Mouse (Mus musculus) macrophage (primary cell): ENCODE results near the gene Slc4a1. TPM values are rescaled to one million over a fixed set of nuclear protein-coding genes. Genes with fewer than 3 reads are reported as not detected.
A peak's percentile ranks its signal among the peaks of the same experiment; 100 is the strongest.

Experiments
- H3K27ac ChIP-seq: fragments of 350-480 bp; formaldehyde crosslinking; 2 replicates; pipeline ENCODE4 v1.9.0; 2021
- H3K36me3 ChIP-seq: fragments of 350-480 bp; formaldehyde crosslinking; 2 replicates; pipeline ENCODE4 v1.9.0; 2021; ENCODE audit errors: inconsistent target
- H3K4me3 ChIP-seq: fragments of 350-480 bp; formaldehyde crosslinking; 2 replicates; pipeline ENCODE4 v1.9.0; 2021; ENCODE audit errors: inconsistent target
- H3K79me2 ChIP-seq: fragments of 350-480 bp; formaldehyde crosslinking; 2 replicates; pipeline ENCODE4 v1.9.0; 2021; ENCODE audit errors: inconsistent target
- WGBS: methylation state at CpG from one replicate; pipeline ENCODE4 v1.1.7; 2026; ENCODE audit warnings: inconsistent platforms; ENCODE audit not compliant: missing documents; 5-methylcytosine and 5-hydroxymethylcytosine counted together
- polyA plus RNA-seq: library from polyadenylated mRNA; stranded (reverse); fragments of 250-400 nt; gene quantifications from 3 replicates; pipeline ENCODE4 v1.2.4, GENCODE M21; 2018; ENCODE audit warnings: inconsistent platforms

Gene Slc4a1
- polyA plus RNA-seq, 1 experiment from 2014 or later, result not detected

GRCm38 (mm10) chr11:102338561-102338960, 27.4 kb downstream of the Slc4a1 start:
- Histone ChIP-seq H3K27ac (no peak overlapping the region), H3K79me2 (no peaks in the 10 kb centered on the region), H3K36me3 (no peaks in the 10 kb centered on the region), H3K4me3 (no peak overlapping the region)
- 2% methylated on average over 3 of the region's 3 CpGs for WGBS

DNA sequence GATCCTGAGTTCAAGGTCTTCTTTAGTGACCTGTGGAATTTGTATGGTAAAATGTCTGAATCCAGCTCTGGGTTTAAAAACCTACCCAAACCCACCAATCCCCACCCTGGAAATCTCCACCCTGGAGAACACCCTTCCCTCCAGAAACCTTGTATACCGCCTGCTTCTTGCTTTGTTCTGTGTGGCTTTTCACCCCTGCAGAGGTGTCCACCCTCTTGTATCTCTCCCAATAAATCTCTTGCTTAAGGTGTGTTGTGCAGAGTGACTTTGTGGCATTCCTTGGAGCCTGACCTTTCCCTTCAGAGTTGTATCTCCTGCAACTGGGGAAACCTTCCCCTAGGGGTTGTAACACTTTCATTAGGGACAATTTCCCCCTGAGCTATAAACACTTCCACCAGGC, 28.1 kb downstream of the Slc4a1 start:
- no peaks in the 10 kb centered on the region for H3K36me3 ChIP-seq
- 91% methylated on average over 1 of the region's 1 CpGs for WGBS
- H3K4me3 ChIP-seq, result no peak overlapping the region
- no peaks in the 10 kb centered on the region for H3K79me2 ChIP-seq
- no peak overlapping the region for H3K27ac ChIP-seq

- no peak overlapping the region for H3K27ac ChIP-seq
- 63% methylated on average over 1 of the region's 1 CpGs for WGBS
- H3K36me3 ChIP-seq, result no peaks in the 10 kb centered on the region
- no peak overlapping the region for H3K4me3 ChIP-seq
- no peaks in the 10 kb centered on the region for H3K79me2 ChIP-seq
These were observed 29.8 kb downstream of the Slc4a1 start for GRCm38 (mm10) chr11:102336191-102336590.

DNA sequence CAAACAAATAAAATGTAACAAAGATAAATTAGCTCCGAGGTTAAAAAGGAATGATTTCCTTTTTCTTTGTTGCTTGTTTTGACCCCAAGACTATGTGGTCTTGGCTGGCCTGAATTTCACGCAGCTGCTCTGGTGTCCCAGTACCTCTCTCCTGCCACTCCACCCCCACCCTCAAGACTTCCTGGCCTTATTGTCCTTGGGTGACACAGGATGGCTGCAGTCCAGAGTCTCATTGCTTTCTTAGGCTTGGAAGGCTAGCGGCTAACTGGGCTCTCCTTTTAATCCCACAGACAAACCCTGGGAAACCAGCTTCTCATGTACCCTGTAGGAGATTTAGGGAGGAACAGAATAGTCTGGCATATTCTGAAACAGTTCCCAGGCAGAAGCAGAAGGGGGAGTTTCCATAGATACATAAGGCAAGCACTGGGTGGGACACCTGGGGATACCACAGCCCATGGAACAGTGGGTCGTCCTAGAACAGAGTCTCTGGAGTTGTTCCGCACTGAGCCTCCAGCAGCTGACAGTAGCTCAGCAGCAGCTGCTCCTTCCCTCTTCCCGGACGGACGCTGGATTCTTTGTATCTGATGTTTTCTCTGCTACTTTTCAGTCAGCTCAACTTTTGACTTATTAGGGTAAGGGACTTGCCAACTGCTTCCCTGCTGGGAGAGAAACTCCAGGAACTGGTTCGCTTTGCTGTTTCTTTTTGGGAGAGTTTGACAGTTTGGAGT, 30.9 kb downstream of the Slc4a1 start:
- 69% methylated on average over 9 of the region's 9 CpGs for WGBS
- Histone ChIP-seq H3K36me3 (no peaks in the 10 kb centered on the region), H3K27ac (no peak overlapping the region), H3K4me3 (no peak overlapping the region), H3K79me2 (no peaks in the 10 kb centered on the region)

- H3K4me3 ChIP-seq, result no peak overlapping the region
- WGBS, result 78% methylated on average over 4 of the region's 4 CpGs
- no peaks in the 10 kb centered on the region for H3K79me2 ChIP-seq
- no peaks in the 10 kb centered on the region for H3K36me3 ChIP-seq
- H3K27ac ChIP-seq, result no peak overlapping the region
These were observed 32.0 kb downstream of the Slc4a1 start for GRCm38 (mm10) chr11:102334010-102334409.

- Histone ChIP-seq H3K4me3 (no peak overlapping the region), H3K27ac (no peak overlapping the region), H3K36me3 (no peaks in the 10 kb centered on the region), H3K79me2 (no peaks in the 10 kb centered on the region)
These were observed 32.9 kb downstream of the Slc4a1 start for GRCm38 (mm10) chr11:102333061-102333460.

- Histone ChIP-seq H3K79me2 (no peaks in the 10 kb centered on the region), H3K4me3 (no peak overlapping the region), H3K27ac (no peak overlapping the region), H3K36me3 (no peaks in the 10 kb centered on the region)
- WGBS, result 76% methylated on average over 3 of the region's 4 CpGs
These were observed 34.2 kb downstream of the Slc4a1 start for GRCm38 (mm10) chr11:102331806-102332205.

- WGBS, result 92% methylated on average over 3 of the region's 3 CpGs
- Histone ChIP-seq H3K79me2 (no peaks in the 10 kb centered on the region), H3K4me3 (no peak overlapping the region)
These were observed 36.0 kb downstream of the Slc4a1 start for GRCm38 (mm10) chr11:102330039-102330438.

DNA sequence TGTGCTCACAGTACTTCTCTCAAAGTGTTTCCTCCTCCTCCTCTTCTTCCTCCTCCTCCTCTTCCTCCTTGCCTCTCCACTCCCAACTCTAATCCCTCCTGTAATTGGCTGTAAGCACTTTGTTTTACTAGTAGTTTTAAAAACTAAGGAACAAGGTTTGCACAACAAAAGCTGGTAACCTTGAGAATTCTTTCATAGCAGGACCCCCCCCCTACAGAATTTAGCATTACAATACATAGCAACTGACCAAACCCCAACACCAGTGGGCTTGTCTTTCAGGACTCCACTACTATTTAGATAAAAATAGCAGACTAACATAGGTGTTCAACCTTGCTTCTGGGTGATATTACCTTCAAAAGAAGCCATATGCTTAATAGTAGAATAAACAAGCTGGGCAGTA, 36.5 kb downstream of the Slc4a1 start:
- Histone ChIP-seq H3K27ac (no peak overlapping the region), H3K36me3 (no peaks in the 10 kb centered on the region), H3K4me3 (no peak overlapping the region), H3K79me2 (no peaks in the 10 kb centered on the region)

More at GRCm38 (mm10) chr11:102330039-102330438, 36.0 kb downstream of the Slc4a1 start:
- no peaks in the 10 kb centered on the region for H3K36me3 ChIP-seq
- H3K27ac ChIP-seq, result no peak overlapping the region

DNA sequence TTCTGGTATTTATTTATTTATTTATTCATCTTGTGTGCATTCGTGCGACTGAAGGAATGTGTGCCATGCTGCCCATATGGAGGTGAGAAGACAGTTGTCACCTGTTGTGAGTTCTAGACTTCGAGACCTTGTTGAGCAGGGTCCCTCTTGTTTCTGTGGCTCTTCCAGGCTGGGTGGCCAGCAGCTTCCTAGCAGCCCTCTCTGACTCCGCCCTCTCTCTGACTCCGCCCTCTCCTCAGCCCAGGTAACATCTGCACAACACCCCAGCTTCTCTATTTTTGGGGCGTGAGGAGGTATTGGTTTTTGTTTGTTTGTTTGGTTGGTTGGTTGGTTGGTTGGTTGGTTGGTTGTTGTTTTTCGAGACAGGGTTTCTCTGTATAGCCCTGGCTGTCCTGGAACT, 38.2 kb downstream of the Slc4a1 start:
- Histone ChIP-seq H3K36me3 (no peaks in the 10 kb centered on the region), H3K27ac (no peak overlapping the region), H3K4me3 (no peak overlapping the region), H3K79me2 (no peaks in the 10 kb centered on the region)
- 81% methylated on average over 7 of the region's 7 CpGs for WGBS

DNA sequence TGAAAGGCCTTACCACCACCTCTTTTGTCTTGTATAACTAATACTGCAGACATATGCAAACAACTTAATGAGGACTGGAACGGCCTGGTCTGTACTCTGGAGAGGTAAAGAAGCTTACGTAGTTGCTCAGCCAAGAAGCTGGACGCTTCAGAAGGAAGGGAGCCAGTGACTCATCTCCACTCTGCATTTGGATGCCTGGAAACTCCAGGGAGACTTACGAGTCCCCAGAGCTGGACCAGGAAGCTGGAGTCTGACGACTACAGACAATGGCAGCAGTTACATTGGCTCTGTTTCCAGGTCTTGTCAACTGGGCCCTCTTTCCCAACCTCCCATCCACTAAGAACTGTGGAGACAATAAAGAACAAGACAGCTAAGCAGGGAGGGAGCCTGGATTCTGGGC, 38.8 kb downstream of the Slc4a1 start:
- no peaks in the 10 kb centered on the region for H3K79me2 ChIP-seq
- H3K27ac ChIP-seq, result no peak overlapping the region
- no peaks in the 10 kb centered on the region for H3K36me3 ChIP-seq
- WGBS, result 81% methylated on average over 3 of the region's 5 CpGs
- no peak overlapping the region for H3K4me3 ChIP-seq

- H3K27ac ChIP-seq, result no peak overlapping the region
- WGBS, result 100% methylated on average over 1 of the region's 1 CpGs
- no peaks in the 10 kb centered on the region; the same call in 1 of the 2 replicates for H3K79me2 ChIP-seq
- no peak overlapping the region for H3K4me3 ChIP-seq
- no peaks in the 10 kb centered on the region for H3K36me3 ChIP-seq
These were observed 42.5 kb downstream of the Slc4a1 start for GRCm38 (mm10) chr11:102323516-102323915.

- Histone ChIP-seq H3K27ac (no peak overlapping the region), H3K79me2 (no peaks in the 10 kb centered on the region; the same call in 1 of the 2 replicates), H3K4me3 (no peak overlapping the region), H3K36me3 (no peaks in the 10 kb centered on the region)
- WGBS, result 91% methylated on average over 6 of the region's 6 CpGs
These were observed 44.1 kb downstream of the Slc4a1 start for GRCm38 (mm10) chr11:102321931-102322330.

DNA sequence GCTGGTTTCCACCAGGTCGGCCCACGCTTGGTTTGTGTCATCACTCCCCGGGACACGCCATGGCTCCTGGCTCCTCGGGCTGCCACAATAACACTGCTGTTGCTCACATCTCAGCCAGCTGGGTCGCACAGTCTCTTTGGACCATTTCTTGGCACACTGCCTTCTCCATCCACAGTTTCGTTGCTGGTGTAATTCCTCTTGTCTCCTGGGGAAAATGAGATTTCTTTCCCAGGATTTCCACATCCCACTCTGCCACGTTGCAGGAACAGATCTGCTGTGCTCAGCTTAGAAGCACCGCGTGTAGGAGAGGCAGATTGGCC, 45.4 kb downstream of the Slc4a1 start:
- Histone ChIP-seq H3K4me3 (no peak overlapping the region), H3K27ac (no peak overlapping the region), H3K36me3 (no peaks in the 10 kb centered on the region), H3K79me2 (peaks cover 9% of the 10 kb centered on the region)
- 60% methylated on average over 10 of the region's 10 CpGs for WGBS

- Histone ChIP-seq H3K79me2 (peaks cover 14% of the 10 kb centered on the region), H3K27ac (peak overlapping the region; percentile 65), H3K36me3 (0 out of 2 replicates have a peak, but pooled peaks cover 2% of the 10 kb centered on the region), H3K4me3 (peak overlapping the region; percentile 38)
- WGBS, result 5% methylated on average over 38 of the region's 38 CpGs
These were observed 45.9 kb downstream of the Slc4a1 start for GRCm38 (mm10) chr11:102319941-102320685.
